Mouse (Mus musculus) Muller cell, postnatal 12 days (primary cell): ENCODE data around the gene Mdm2.

Experiments
- DNase-seq: peaks from one replicate; pipeline ENCODE4 v3.0.0-alpha.2; 2015; ENCODE audit errors: inconsistent ontology term

The Mdm2 gene

GRCm38 (mm10) chr10:117669449-117670090, 41.0 kb downstream of the Mdm2 start:
- no peak for DNase-seq

- no peak for DNase-seq
These were observed 41.8 kb downstream of the Mdm2 start for GRCm38 (mm10) chr10:117668546-117669300.

GRCm38 (mm10) chr10:117667663-117668507, 42.7 kb downstream of the Mdm2 start:
- no peak for DNase-seq

- no peak for DNase-seq
These were observed 43.5 kb downstream of the Mdm2 start for GRCm38 (mm10) chr10:117666947-117667630.

GRCm38 (mm10) chr10:117666361-117666760, 44.2 kb downstream of the Mdm2 start:
- DNase-seq, result no peak

- no peak for DNase-seq
These were observed 44.9 kb downstream of the Mdm2 start for GRCm38 (mm10) chr10:117665376-117666275.

- no peak for DNase-seq
These were observed 45.7 kb downstream of the Mdm2 start for GRCm38 (mm10) chr10:117664926-117665209.

GRCm38 (mm10) chr10:117664208-117664925, 46.2 kb downstream of the Mdm2 start:
- DNase-seq, result no peak

- DNase-seq, result no peak
These were observed 46.7 kb downstream of the Mdm2 start for GRCm38 (mm10) chr10:117663865-117664200.

- no peak for DNase-seq
These were observed 47.3 kb downstream of the Mdm2 start for GRCm38 (mm10) chr10:117663056-117663864.

GRCm38 (mm10) chr10:117662316-117663055, 48.1 kb downstream of the Mdm2 start:
- no peak for DNase-seq

- no peak for DNase-seq
These were observed 50.7 kb downstream of the Mdm2 start for GRCm38 (mm10) chr10:117659819-117660218.

- no peak for DNase-seq
These were observed 51.1 kb downstream of the Mdm2 start for GRCm38 (mm10) chr10:117659430-117659813.

- no peak for DNase-seq
These were observed 51.8 kb downstream of the Mdm2 start for GRCm38 (mm10) chr10:117658522-117659429.

GRCm38 (mm10) chr10:117657659-117658306, 52.8 kb downstream of the Mdm2 start:
- DNase-seq, result no peak

GRCm38 (mm10) chr10:117656985-117657658, 53.4 kb downstream of the Mdm2 start:
- no peak for DNase-seq

- no peak for DNase-seq
These were observed 53.9 kb downstream of the Mdm2 start for GRCm38 (mm10) chr10:117656662-117656962.
